Mouse (Mus musculus) MEL (cell line): ENCODE results near the gene Adgrb3. TPM values are rescaled to one million over a fixed set of nuclear protein-coding genes. Genes with fewer than 3 reads are reported as not detected.

Source experiments
- DNase-seq: peaks from one replicate; pipeline ENCODE4 v3.0.0; 2011; ENCODE audit warnings: low read depth, low spot score
- H3K27ac ChIP-seq: 2 replicates; pipeline ENCODE4 v1.5.1; 2012; ENCODE audit warnings: low read depth, mild to moderate bottlenecking, control low read depth, low read length, moderate library complexity; ENCODE audit not compliant: control insufficient read depth
- H3K27me3 ChIP-seq, 2 experiments: fragments of 150-350 bp in 1 of 2; sonication (generic) in 1 of 2; 2 replicates each; pipeline ENCODE4 v1.6.1; 2012; ENCODE audit warnings: low read length in 2 of 2, mild to moderate bottlenecking in 2 of 2, improper control_type of control experiment in 1 of 2, moderate library complexity in 1 of 2; ENCODE audit not compliant: insufficient read depth in 2 of 2, control insufficient read depth in 1 of 2
- H3K36me3 ChIP-seq, 2 experiments: 2 replicates each; pipeline ENCODE4 v1.6.1; 2012 to 2014; ENCODE audit warnings: low read length in 2 of 2, improper control_type of control experiment in 1 of 2, inconsistent platforms in 1 of 2, mild to moderate bottlenecking in 1 of 2; ENCODE audit not compliant: insufficient read depth in 2 of 2, control insufficient read depth in 1 of 2
- H3K4me1 ChIP-seq, 2 experiments: fragments of 150-350 bp in 1 of 2; sonication (generic) in 1 of 2; 2 replicates each; pipeline ENCODE4 v1.6.1; 2012; ENCODE audit warnings: low read length in 2 of 2, improper control_type of control experiment in 1 of 2, mild to moderate bottlenecking in 1 of 2; ENCODE audit not compliant: insufficient read depth in 2 of 2, control insufficient read depth in 1 of 2
- H3K4me3 ChIP-seq, 2 experiments: fragments of 150-350 bp in 1 of 2; sonication (generic) in 1 of 2; 2 replicates each; pipeline ENCODE4 v1.5.1; 2012; ENCODE audit warnings: low read depth in 2 of 2, low read length in 2 of 2, mild to moderate bottlenecking in 2 of 2, moderate library complexity in 2 of 2, control low read depth in 1 of 2, improper control_type of control experiment in 1 of 2; ENCODE audit not compliant: control insufficient read depth in 1 of 2, insufficient read depth in 1 of 2
- H3K79me2 ChIP-seq: 2 replicates; pipeline ENCODE4 v1.6.1; 2012; ENCODE audit warnings: mild to moderate bottlenecking, low read length, moderate library complexity; ENCODE audit not compliant: control insufficient read depth, poor library complexity, insufficient read depth
- H3K9ac ChIP-seq: 2 replicates; pipeline ENCODE4 v1.6.1; 2012; ENCODE audit warnings: low read depth, mild to moderate bottlenecking, control low read depth, low read length, moderate library complexity; ENCODE audit not compliant: control insufficient read depth, poor library complexity, severe bottlenecking
- H3K9me3 ChIP-seq: fragments of 150-350 bp; sonication (generic); replicated peaks from 2 replicates; pipeline ENCODE4 v1.6.1; 2012; ENCODE audit warnings: mild to moderate bottlenecking, low read length, improper control_type of control experiment, moderate library complexity; ENCODE audit not compliant: insufficient read depth
- BHLHE40 ChIP-seq: IDR thresholded peaks from 2 replicates; pipeline ENCODE4 v1.6.1; 2012; ENCODE audit warnings: low read depth, mild to moderate bottlenecking, inconsistent platforms, low read length, improper control_type of control experiment, borderline replicate concordance
- CHD1 ChIP-seq: IDR thresholded peaks from 2 replicates; pipeline ENCODE4 v1.6.1; 2012; ENCODE audit warnings: low read depth, mild to moderate bottlenecking, inconsistent platforms, low read length, improper control_type of control experiment
- CHD2 ChIP-seq: IDR thresholded peaks from 2 replicates; pipeline ENCODE4 v1.6.1; 2011; ENCODE audit warnings: low read length, improper control_type of control experiment
- ELF1 ChIP-seq: IDR thresholded peaks from 2 replicates; pipeline ENCODE4 v1.6.1; 2014; ENCODE audit warnings: low read depth, mild to moderate bottlenecking, inconsistent platforms, low read length, improper control_type of control experiment, moderate library complexity
- ETS1 ChIP-seq: IDR thresholded peaks from 2 replicates; pipeline ENCODE4 v1.6.1; 2012; ENCODE audit warnings: low read depth, mild to moderate bottlenecking, inconsistent platforms, low read length, improper control_type of control experiment, moderate library complexity
- GATA1 ChIP-seq: IDR thresholded peaks from 2 replicates; pipeline ENCODE4 v1.6.1; 2011; ENCODE audit warnings: low read depth, low read length, improper control_type of control experiment
- HCFC1 ChIP-seq: IDR thresholded peaks from 2 replicates; pipeline ENCODE4 v1.6.1; 2012; ENCODE audit warnings: low read depth, mild to moderate bottlenecking, inconsistent platforms, low read length, improper control_type of control experiment, moderate library complexity
- KAT2A ChIP-seq: conservative IDR thresholded peaks from 2 replicates; pipeline ENCODE4 v1.6.1; 2012; ENCODE audit warnings: low read depth, low read length, improper control_type of control experiment, inconsistent platforms
- MAFK ChIP-seq: IDR thresholded peaks from 2 replicates; pipeline ENCODE4 v1.6.1; 2011; ENCODE audit warnings: low read depth, mild to moderate bottlenecking, low read length, improper control_type of control experiment, borderline replicate concordance
- MAX ChIP-seq: IDR thresholded peaks from 2 replicates; pipeline ENCODE4 v1.6.1; 2011; ENCODE audit warnings: low read length, improper control_type of control experiment
- MAZ ChIP-seq: IDR thresholded peaks from 2 replicates; pipeline ENCODE4 v1.6.1; 2012; ENCODE audit warnings: low read depth, mild to moderate bottlenecking, inconsistent platforms, low read length, improper control_type of control experiment
- MEF2A ChIP-seq: IDR thresholded peaks from 2 replicates; pipeline ENCODE4 v1.6.1; 2014; ENCODE audit warnings: low read depth, mild to moderate bottlenecking, inconsistent platforms, low read length, improper control_type of control experiment; ENCODE audit not compliant: poor library complexity, insufficient replicate concordance, severe bottlenecking; ENCODE audit errors: extremely low read depth
- MXI1 ChIP-seq: IDR thresholded peaks from 2 replicates; pipeline ENCODE4 v1.6.1; 2011; ENCODE audit warnings: mild to moderate bottlenecking, low read depth, low read length, improper control_type of control experiment
- MYB ChIP-seq: IDR thresholded peaks from 2 replicates; pipeline ENCODE4 v1.6.1; 2011; ENCODE audit warnings: mild to moderate bottlenecking, low read depth, low read length, improper control_type of control experiment
- NELFE ChIP-seq: IDR thresholded peaks from 2 replicates; pipeline ENCODE4 v1.6.1; 2011; ENCODE audit warnings: low read depth, low read length, improper control_type of control experiment
- POLR2AphosphoS2 ChIP-seq: IDR thresholded peaks from 2 replicates; pipeline ENCODE4 v1.6.1; 2011; ENCODE audit warnings: low read length, improper control_type of control experiment
- POLR2AphosphoS5 ChIP-seq: IDR thresholded peaks from 2 replicates; pipeline ENCODE4 v1.6.1; 2012; ENCODE audit warnings: low read depth, borderline replicate concordance, mild to moderate bottlenecking, inconsistent platforms, low read length, moderate library complexity, mixed read lengths
- RCOR1 ChIP-seq: IDR thresholded peaks from 2 replicates; pipeline ENCODE4 v1.6.1; 2012; ENCODE audit warnings: low read depth, mild to moderate bottlenecking, inconsistent platforms, low read length, improper control_type of control experiment
- SMC3 ChIP-seq: IDR thresholded peaks from 2 replicates; pipeline ENCODE4 v1.6.1; 2011; ENCODE audit warnings: low read depth, low read length, improper control_type of control experiment
- UBTF ChIP-seq: IDR thresholded peaks from 2 replicates; pipeline ENCODE4 v1.6.1; 2012; ENCODE audit warnings: low read depth, mild to moderate bottlenecking, inconsistent platforms, low read length, improper control_type of control experiment, moderate library complexity, borderline replicate concordance; ENCODE audit not compliant: insufficient read depth
- ZC3H11A ChIP-seq: IDR thresholded peaks from 2 replicates; pipeline ENCODE4 v1.6.1; 2012; ENCODE audit warnings: low read depth, mild to moderate bottlenecking, inconsistent platforms, low read length, improper control_type of control experiment
- ZKSCAN1 ChIP-seq: IDR thresholded peaks from 2 replicates; pipeline ENCODE4 v1.6.1; 2012; ENCODE audit warnings: low read depth, mild to moderate bottlenecking, inconsistent platforms, low read length, improper control_type of control experiment, moderate library complexity
- ZNF384 ChIP-seq: IDR thresholded peaks from 2 replicates; pipeline ENCODE4 v1.6.1; 2012; ENCODE audit warnings: low read depth, mild to moderate bottlenecking, inconsistent platforms, low read length, improper control_type of control experiment
- polyA plus RNA-seq, 2 experiments: library from polyadenylated mRNA; stranded (reverse) in 1 of 2; unstranded in 1 of 2; fragments of >175 nt in 1 of 2; fragments of >200 nt in 1 of 2; gene quantifications; 2 replicates each; pipeline versions ENCODE4 v1.2.1 to v1.2.4; 2012; ENCODE audit warnings: low replicate concordance in 2 of 2, low read depth in 1 of 2; ENCODE audit not compliant: insufficient read length in 2 of 2, insufficient read depth in 1 of 2, missing spikeins in 1 of 2
- total RNA-seq: library from RNA; depleted of rRNA; stranded (reverse); fragments of 300-350 nt; gene quantifications from 2 replicates; pipeline ENCODE4 v1.2.3, GENCODE M21; 2012

Gene Adgrb3
- total and polyA plus RNA-seq, 3 experiments: not detected

DNA sequence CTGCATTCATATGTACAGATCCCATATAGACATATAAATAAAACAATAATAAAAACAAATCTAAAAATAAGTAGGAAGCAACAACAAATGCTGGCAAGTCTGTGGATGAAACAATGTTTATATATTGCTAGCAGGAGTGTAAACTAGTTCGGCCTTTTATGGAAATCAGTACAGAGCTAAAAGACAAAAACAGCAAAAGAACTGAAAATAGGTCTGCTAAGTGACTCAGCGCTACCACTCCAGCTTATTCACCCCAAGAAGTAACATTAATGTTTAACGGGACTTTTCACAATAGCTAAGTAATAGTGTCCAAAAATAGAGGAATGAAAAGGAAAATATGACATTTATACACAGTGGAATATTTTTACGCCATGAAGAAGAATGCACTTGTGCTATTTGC is 471.0 kb downstream of the Adgrb3 start:
- Histone ChIP-seq H3K27ac (no peak overlapping the region), H3K36me3 (no peaks in the 10 kb centered on the region), H3K4me1 (no peaks in the 10 kb centered on the region), H3K27me3 (no peaks in the 10 kb centered on the region), H3K4me3 (no peak overlapping the region), H3K79me2 (no peaks in the 10 kb centered on the region), H3K9me3 (no peaks in the 10 kb centered on the region), H3K9ac (no peak overlapping the region)
- no peak for DNase-seq
- TF ChIP-seq ZC3H11A (no peak), MAX (no peak), BHLHE40 (no peak), GATA1 (no peak), POLR2AphosphoS2 (no peak), MXI1 (no peak), ZNF384 (no peak), MEF2A (no peak), CHD2 (no peak), ZKSCAN1 (no peak), UBTF (no peak)

DNA sequence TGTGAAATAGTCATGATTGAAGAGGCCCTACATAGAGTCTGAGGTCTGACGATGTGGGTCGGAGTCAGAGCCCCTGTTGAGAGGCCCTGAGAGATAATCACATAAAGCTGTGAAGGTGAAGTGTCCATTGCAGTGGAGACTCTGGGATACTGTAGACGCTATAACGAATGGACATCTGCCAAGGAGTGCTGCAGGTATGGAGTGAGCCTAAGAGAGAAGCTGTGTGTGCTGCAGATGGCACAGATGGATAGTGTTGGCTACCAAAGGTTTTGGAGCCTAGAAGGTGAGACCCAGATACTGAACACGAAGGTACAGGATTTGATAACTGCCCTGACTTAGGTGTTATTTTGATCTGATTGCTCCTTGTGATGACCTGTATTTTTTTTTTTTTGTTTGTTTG is 474.0 kb downstream of the Adgrb3 start:
- H3K27ac ChIP-seq: no peak overlapping the region
- DNase-seq: no peak
- H3K4me3 ChIP-seq: no peak overlapping the region
- H3K36me3 ChIP-seq: no peaks in the 10 kb centered on the region
- no peaks in the 10 kb centered on the region for H3K4me1 ChIP-seq
- no peaks in the 10 kb centered on the region for H3K9me3 ChIP-seq
- no peaks in the 10 kb centered on the region for H3K79me2 ChIP-seq
- TF ChIP-seq CHD1 (no peak), ZKSCAN1 (no peak), KAT2A (no peak), ELF1 (no peak), ZNF384 (no peak), SMC3 (no peak), MEF2A (no peak), RCOR1 (no peak), HCFC1 (no peak), MAZ (no peak), ETS1 (no peak), MXI1 (no peak), MAFK (no peak), MYB (no peak), MAX (no peak), NELFE (no peak), POLR2AphosphoS5 (no peak)
- H3K9ac ChIP-seq: no peak overlapping the region
- no peaks in the 10 kb centered on the region for H3K27me3 ChIP-seq
